Mouse (Mus musculus) spleen, postnatal 4 days (tissue): ENCODE results near the gene N4bp2l2.
A peak's percentile ranks its signal among the peaks of the same experiment; 100 is the strongest.

Experiments
- DNase-seq, 2 experiments: peaks; one replicate each; pipeline ENCODE4 v3.0.0; 2022; ENCODE audit warnings: low spot score in 2 of 2

Gene N4bp2l2

DNA sequence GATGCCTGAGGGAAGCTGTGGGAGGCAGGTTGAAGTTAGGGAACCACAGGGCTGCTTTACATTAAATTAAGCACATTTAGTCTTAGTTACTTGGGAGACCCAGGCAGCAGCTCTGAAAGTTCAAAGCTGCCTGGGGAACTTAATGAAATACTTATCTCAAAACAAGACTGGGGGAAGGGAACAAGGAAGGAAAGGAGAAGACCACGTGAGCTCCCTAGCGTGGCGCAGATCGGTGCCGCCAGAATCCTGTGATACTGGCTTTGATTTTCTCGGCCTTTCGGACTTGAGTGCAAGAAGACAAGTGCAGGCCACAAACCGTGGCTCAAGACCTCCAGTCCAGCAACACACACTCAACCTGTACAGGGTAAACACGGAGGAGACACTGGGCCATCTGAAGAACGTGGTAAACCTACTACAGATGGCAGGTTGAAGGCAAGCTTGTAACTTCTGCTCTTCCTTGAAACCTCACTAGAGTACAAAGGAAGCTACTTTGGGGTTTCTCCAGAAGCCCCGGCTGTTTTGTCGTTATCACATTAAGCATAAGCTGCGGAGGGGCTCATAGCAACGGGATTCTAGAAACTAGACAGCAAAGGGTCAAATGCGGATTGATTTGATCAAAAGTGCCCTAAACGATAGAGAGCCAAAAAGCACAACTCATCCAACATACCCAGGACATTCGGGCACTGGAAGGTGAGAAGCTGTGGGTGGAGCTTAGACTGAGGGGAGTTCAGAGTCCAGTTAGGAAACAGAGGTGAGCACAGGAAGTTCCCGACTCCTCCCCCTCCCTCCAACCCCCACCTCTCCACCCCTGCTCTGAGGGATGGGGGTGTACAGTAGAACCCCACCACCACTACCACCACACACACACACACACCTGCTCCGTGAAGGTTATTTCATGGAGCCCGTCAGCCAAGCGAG, 67.5 kb downstream of the N4bp2l2 start:
- no peak for DNase-seq

DNA sequence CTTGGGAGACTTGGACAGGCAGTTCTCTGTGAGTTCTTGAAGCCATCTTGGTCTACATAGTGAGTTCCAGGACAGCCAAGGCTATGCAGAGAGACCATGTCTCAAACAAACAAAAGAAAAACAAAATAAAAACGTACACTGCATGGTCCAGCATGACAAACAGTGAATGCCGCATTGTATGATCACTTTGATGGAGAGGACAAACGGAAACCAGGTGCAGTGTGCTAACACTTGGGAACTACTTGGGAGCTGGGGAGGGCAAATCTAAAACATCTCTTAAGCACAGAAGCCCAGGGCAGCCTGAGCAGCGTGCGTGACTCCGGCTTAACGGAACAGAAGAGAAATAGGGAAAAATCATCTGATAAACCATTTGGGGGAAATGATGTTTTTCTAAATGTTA, 68.9 kb downstream of the N4bp2l2 start, which contains the start of gene N4bp2l1:
Gene N4bp2l1 (minus strand): TSS at position 101 of the 400 bp plus-strand sequence.
- no peak for DNase-seq

DNA sequence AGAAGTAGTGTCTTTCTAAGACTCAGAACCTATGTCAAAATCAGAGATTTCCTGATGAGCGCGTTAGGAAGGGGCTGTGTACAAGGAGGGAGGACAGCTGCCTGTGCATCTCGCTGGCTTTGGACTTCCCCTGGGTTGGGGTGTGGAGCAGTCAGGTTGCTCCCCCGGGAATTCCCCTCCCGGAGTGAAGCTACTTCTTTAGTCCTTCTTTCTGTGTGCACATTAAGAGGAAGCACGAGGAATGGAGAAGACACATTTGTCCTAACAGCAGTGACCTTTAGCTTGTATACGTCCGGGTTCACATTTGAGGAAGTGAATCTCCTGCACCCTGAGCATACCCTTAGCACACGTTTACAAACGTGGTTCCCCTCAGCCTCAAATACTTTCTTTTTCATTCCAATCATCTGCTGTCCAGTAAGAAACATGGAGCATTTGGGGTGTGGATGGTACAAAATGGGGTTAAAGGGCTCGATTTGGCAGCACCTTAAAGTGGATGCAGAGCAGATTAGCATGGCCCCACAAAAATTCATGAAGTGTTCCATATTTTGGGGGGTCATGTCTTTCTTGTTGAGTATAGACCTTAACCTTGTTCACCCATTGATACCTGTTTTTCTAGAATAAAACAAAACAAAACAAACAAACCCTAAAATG, 70.5 kb downstream of the N4bp2l2 start:
- DNase-seq, result no peak

DNA sequence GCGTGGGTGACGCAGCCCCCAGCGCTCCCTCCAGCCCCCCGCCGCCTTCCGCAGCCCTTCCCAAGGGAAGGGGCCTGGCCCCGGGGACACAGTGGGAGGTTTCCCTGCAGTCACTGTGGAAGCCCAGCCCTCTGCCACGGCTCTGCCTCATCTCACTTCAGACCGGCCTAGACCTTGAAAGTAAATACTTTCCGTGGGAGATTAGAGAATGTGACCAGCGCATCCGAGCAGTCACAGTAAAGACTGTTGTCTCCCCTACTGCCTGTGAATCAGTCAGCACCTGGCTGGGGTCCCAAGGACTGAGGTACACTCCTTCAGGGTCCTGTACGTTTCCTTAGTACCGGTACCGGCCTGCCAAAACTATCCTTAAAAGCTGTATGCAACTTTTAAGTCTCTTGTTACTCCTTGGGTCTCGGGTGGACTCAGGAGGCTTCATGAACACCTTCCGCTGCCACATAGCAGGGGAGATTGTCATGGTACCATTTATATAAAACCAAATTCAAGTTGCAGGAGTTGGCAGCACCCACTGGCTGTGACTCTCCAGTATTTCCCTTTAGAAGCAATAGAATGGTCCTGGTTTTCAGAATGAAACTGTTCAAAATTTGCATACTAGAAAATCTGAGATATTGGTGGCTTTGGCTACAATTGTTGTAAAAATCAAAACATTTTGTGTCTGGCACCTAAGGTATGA, 71.2 kb downstream of the N4bp2l2 start:
- no peak for DNase-seq

- peak; percentile 58 to 82 for DNase-seq
Observed at GRCm38 (mm10) chr5:150593756-150594648, 72.0 kb downstream of the N4bp2l2 start.

DNA sequence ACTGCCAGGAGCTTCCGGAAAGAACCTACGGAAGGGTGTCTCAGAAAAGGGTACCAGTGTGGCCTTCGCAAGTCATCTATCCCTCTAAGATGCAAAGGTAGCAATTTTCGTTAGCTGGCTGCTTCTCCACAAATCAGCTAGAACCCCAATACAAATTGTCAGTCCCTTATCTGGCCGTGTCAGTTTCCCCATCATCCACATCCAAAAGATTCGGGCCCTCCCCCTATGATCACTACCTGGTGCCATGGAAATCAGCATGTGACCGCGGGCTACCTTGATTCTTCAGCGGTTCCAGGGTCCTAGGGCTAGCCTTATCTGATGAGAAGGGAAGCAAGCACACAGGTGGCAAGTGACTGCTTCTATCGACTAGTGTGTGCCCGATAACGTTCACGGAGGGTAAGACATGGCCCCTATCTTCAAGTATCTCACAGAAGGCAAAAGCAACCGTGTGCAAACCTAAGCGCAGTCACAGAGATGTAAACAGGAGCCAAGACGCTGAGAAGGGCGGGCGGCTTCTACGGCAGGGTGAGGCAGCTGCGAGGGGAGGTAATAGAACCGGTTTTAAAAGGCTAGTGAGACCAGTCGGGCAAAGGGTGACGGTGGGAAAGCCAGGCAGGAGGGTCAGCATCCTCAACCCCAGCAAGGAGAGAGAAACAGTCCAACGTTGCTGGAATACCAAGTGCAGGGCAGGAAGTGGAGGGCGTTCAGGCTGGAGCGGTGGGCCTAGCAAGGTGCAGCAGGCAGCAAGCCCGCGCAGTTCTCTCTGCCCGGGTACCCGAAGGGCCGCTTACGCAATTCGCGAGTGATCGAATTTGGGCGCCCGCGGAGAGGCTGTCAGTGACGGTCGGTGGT, 72.9 kb downstream of the N4bp2l2 start:
- DNase-seq, result peak; percentile 60 to 82

DNA sequence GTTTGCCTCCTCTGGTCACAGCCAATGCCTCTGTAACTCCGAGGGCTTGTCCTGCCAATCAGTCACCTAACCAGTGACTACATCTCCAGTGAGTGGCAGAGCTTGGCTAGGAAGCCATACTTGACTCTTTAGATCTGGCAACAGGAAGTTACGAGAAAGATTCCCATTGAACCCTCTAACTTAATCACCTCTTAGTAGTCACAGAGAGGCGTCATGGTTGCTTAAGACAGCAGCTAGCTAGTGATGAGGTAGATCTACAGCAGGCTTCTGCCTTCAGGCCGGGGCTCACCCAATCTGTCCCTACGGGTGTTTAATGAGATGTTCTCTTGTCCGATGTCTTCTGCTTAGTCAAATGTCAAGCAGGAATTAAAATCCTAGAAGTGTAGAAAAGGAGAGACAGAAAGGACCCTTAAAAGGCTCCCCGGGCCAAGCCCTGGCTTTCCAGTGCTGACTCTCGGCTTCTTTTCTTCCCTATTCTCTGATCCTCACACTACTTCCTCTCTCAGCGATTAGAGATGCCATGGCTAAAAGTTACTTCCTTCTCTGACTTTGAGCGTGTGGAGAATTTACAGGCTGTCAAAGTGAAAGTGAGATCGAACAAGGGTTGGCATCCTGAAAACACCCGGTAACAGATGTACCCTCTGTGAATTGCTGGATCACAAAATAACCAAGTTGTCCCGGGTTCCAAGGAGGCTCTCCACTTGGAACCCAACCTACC, 73.6 kb downstream of the N4bp2l2 start:
- DNase-seq, result no peak

DNA sequence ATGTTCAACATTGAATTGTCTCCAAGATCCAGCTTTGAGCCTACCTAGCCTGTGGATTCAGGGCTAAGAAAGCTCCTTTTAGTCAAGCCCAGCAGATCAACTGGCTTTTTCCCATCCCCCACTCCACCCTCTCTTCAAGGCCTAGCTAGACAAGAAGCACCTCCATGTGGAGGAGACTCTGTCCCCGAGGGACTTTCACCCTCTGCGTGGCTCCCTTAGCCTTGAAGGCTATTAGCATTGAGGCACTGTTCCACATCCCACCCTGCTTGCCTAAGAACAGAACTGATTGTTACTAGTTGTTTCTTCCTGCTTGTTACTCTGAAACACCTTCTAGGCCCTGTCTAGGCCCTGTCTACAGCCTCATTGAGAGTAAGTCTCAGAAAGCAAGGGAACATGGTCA, 76.0 kb downstream of the N4bp2l2 start:
- DNase-seq, result no peak

GRCm38 (mm10) chr5:150584337-150584729, 81.7 kb downstream of the N4bp2l2 start:
- DNase-seq, result no peak

DNA sequence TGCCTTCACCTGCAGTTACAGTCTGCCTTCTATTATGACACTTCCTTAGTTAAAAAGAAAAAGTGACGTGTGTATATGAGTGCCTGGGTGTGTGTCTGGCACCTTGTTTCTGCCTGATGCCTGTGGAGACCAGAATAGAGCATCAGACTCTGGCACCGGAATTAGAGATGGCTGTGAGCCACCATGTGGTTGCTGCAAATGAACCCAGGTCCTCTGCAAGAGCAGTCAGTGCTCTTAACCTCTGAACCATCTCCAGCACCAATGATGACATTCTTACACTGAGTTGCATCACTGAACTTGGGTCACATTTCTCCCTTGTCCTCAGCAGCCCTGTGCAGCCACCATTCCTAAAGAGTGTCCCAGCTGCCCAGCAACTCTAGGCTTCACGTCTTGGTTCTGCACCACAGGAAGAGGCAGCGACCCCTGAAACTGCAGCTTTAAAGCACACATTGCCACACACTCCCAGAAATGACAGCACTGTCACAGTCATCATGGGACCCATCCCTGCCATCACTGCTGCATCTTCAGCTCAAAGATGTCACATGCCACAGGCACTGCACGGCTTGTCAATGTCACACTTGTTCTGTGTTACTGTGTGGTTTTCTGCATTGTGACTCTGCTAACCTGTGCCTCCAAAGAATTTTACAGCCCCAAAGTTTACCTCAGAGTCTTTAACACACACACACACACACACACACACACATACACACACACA, 82.2 kb downstream of the N4bp2l2 start:
- no peak for DNase-seq

DNA sequence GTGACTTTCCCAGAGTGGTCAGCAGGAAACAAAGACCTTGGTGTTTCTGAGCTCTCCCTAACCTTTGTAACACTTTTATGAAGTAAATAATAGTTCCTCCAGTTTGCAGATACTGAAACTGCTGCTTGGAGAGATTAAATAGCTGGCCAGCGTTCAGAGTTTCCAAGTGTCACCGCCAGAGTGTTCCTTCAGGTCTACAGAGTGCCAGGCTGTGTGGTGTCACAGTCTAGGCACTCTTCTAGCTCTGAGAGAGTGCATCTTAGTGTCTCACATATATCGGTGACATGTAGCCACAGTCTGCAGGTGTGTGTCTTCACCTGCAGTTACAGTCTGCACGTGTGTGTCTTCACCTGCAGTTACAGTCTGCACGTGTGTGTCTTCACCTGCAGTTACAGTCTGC, 82.8 kb downstream of the N4bp2l2 start:
- no peak for DNase-seq

GRCm38 (mm10) chr5:150581180-150581579, 84.8 kb downstream of the N4bp2l2 start:
- no peak for DNase-seq

- DNase-seq, result peak in 1 of 2 experiments; percentile 64
Observed at GRCm38 (mm10) chr5:150578613-150579171, 87.3 kb downstream of the N4bp2l2 start.

- no peak for DNase-seq
Observed at GRCm38 (mm10) chr5:150576832-150577231, 89.2 kb downstream of the N4bp2l2 start.

DNA sequence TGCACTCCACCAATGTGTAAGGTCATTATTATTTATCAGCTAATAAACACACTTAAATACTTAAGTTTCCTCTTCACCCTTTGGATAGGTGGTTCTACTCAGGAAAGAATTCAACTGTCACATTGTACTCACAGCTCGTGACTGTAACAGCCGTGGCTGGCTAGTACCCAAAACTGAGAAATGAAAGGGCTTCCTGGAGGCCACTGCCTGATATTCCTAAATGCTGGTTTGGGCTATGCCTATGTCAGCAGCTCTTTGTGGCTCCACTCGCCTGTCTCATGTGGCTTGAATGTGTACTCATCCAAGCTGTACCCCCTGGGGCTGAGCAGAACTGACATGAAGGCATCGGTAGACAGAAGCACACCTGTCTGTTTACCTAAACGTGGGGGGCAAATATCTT, 91.1 kb downstream of the N4bp2l2 start:
- DNase-seq, result no peak

DNA sequence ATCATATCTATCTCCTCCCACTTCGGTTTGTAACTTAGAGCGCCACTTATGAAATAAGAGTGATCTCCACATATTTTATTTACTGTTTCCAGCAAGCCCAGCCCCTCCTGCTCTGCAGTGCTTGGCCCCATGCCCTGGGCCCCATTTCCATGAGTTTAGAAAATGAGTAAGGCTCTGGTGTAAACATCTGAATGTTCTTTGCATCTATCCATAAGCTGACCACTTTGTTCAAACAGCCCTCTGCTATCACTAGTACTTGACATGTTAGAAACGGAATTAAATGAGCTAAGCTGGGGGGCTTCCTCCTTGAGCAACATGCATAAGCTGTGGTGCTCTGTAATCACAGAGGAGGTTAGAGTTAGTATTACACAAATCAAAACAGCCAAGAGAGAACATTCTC, 91.6 kb downstream of the N4bp2l2 start:
- DNase-seq, result no peak

- no peak for DNase-seq
Observed at GRCm38 (mm10) chr5:150570496-150571219, 95.3 kb downstream of the N4bp2l2 start.

GRCm38 (mm10) chr5:150566971-150567370, 99.0 kb downstream of the N4bp2l2 start:
- DNase-seq, result no peak
